Mouse (Mus musculus): ENCODE measurements around the gene Rpl36-ps4.

Rpl36-ps4 gene

GRCm38 (mm10) chr17:87920677-87921076 is at the start of gene Rpl36-ps4:
TSS of gene Rpl36-ps4 (plus strand) at chr17:87920977.
- in situ Hi-C loops (cut with MboI, MseI), result no loop called here

GRCm38 (mm10) chr17:87871461-87872126 is 49.2 kb upstream of the Rpl36-ps4 start:
- in situ Hi-C loops (cut with MboI, MseI), result no loop called here

DNA sequence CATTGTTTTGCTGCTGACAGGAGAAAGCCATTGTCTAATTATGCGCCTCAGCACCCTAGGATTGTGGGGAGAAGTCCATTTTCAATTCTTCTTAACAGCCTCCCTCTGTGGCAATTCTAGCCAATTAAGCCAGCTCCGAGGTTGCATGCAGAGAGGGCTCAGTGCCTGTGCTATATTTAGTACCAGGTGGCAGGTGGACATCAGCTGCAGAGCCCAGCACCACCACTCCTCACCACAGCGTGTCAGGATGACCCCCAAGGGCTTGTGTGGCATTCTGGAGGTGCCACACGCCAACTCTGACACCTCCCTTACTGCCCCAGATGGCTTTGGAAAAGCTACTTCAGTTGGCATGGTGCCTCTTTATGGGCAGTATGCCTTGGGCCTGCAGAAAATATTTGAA is 48.5 kb upstream of the Rpl36-ps4 start:
- in situ Hi-C loops (cut with MboI, MseI), result no loop called here

DNA sequence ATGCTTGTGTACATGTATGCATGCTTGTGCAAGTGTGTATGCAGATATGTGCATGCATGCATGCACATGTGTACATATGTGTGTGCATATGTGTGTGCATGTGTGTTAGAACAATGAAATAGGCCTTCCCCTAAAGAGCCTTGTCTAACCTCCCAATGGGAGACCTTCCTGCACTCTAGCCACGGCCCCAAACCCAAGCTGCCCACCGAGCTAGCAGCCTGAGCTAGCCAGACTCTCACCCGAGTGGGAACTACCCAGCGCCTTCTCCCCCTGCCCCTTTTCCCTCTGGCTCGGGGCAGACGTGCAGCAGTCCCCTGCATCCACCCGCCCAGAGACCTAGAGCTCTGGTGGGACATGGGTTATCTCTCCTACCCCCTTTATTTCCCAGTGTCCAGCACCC is 47.3 kb upstream of the Rpl36-ps4 start:
- in situ Hi-C loops (cut with MboI, MseI), result no loop called here

DNA sequence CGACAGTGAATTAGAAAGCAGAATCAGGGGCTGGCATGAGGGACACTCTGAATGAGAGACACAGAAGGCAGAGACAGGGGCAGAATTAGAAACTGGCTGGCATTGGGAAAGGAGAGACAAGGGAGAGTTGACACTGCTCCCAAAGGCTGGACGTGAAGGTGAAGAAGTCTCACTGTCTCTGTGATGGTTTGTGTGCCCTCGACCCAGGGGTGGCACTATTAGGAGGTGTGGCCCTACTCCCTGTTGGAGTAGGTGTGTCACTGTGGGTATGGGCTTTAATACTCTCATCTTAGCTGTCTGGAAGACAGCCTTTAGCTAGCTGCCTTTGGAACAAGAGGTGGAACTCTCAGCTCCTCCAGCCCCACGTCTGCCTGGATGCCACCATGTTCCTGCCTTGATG is 46.8 kb upstream of the Rpl36-ps4 start:
- in situ Hi-C loops (cut with MboI, MseI), result no loop called here

GRCm38 (mm10) chr17:87875346-87875920 is 45.3 kb upstream of the Rpl36-ps4 start:
- in situ Hi-C loops (cut with MboI, MseI), result no loop called here

GRCm38 (mm10) chr17:87876295-87877000 is 44.3 kb upstream of the Rpl36-ps4 start:
- in situ Hi-C loops (cut with MboI, MseI), result no loop called here

GRCm38 (mm10) chr17:87877207-87878073 is 43.3 kb upstream of the Rpl36-ps4 start:
- in situ Hi-C loops (cut with MboI, MseI), result no loop called here

- in situ Hi-C loops (cut with MboI, MseI), result no loop called here
Observed at GRCm38 (mm10) chr17:87878556-87879483, 42.0 kb upstream of the Rpl36-ps4 start.

DNA sequence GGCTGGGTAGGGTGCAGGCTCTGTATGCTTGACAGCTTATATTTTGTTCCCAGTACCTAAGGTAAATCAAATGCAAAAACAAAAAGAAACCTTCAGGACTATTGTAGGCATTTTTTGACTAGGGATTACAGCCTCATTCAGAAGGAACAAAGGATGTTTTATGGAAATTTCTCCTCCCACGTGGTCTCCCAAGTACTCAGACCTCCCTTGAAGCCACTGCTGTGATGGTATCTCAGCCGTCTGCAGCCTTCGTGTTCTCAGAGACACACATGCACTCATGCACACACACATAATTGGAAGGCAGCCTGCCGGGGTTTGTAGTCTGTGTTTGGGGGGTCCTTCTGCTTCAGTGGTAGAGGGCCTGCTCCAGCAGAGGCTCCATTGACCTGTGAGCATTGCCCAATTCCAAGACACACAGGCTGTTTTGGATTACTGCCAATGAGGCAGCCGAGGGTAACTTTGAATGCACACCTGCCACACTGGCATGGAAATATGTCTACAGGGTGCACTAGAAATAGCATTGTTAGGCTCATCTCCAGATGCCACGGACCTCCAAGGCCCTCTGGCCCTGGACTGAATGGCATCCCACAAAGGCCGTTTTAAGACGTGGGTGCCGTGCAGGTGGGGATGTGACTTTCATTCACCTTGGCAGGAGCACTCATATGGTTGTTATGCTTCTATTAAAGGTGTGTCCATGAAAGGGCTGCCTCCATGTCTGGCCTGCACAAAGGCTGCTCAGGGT is 41.1 kb upstream of the Rpl36-ps4 start:
- in situ Hi-C loops (cut with MboI, MseI), result no loop called here

DNA sequence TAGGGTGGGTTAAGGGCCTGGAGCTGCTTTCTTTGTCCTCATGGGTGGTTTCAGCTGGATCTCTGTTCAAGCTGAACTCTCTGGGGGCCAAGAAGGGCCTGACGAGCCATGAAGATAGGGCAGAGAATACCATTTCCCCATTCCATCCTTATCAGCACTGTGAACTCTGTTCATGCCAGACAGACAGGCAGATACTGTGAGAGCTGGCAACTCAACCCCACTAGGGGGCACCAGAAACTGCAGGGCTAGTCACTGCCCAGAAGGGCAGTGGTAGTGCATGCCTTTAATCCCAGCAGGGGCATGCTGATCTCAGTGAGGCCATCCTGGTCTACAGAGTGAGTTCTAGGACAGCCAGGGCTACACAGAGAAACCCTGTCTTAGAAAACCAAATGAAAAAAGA is 38.2 kb upstream of the Rpl36-ps4 start:
- in situ Hi-C loops (cut with MboI, MseI), result no loop called here

DNA sequence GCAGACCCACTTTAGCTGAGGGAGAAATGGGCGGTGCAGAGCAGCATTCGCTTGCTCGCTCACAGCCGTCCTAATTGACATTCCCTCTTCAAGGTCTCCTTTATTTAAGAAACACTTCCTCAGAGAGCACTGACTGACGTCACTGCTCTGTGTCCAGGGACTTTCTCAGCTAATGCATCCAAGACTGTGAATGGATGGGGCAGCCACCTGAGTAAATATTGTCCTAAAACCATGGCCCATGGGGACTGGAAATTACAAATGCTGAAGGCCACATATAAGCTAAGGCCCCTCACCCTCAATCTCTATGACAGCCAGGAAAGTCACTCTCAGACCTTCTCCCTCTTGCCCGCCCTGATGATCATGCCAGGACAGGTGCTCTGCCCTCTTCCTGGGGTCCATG is 23.6 kb upstream of the Rpl36-ps4 start:
- in situ Hi-C loops (cut with MboI, MseI), result loop anchor here (5.0 kb wide), 1 partner anchor 40 kb away; no protein-coding TSS in a partner anchor

GRCm38 (mm10) chr17:87900677-87901076 is 20.1 kb upstream of the Rpl36-ps4 start:
- in situ Hi-C loops (cut with MboI, MseI), result no loop called here

DNA sequence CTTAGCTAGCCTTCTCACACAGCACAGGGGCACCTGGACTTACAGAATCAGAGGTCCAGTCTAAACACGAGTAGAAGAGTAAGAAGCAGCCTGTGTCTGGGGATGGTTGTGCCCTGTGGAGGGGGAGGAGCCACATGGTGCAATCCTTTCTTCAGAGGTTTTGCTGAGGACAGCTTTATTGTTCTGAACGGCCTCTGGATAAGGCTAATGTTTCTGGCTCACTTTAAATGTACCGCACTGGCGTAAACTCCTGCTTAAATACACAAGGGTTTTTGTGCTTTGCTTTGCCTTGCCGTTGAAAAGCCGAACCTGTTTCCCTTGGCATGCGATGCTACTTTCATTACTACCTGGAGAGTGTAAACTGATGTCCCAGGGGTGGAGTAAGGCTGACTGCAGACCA is 19.6 kb upstream of the Rpl36-ps4 start:
- in situ Hi-C loops (cut with MboI, MseI), result no loop called here

DNA sequence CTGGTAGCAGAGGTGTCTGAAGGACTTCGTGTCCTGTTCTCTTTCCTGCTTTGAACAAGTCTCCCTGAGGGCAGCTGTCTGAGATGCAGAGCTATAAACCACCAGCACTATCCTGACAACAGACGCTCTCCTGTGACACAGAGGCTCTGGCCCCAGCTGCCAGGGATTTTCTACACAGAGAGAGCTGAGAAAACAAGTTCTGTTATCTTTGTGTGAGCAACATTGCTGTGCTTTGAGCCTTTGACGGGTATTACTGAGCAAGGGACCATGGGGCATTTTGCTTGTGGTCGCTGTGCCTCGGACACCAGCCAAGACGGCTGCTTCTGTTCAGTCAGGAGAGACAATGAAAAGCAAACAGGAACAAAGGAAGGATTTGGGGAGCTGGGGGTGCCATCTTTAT is 17.6 kb upstream of the Rpl36-ps4 start:
- in situ Hi-C loops (cut with MboI, MseI), result no loop called here

DNA sequence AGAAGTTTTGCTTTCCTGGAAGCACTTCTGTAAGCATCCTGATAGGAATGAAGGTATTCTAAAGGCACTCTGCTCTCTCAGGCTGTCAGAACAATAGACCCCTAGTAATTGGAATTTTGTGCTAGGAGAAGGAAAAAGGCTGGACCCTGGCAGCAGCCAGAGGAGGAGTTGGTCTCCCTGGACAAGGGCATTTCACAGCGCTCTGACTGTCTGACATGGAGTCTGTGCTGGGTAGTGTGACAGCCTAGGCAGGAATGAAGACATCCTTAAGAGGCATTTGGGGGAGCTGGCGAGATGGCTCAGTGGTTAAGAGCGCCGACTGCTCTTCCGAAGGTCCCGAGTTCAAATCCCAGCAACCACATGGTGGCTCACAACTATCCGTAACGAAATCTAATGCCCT is 17.1 kb upstream of the Rpl36-ps4 start:
- in situ Hi-C loops (cut with MboI, MseI), result no loop called here

GRCm38 (mm10) chr17:87915386-87915785 is 5.4 kb upstream of the Rpl36-ps4 start:
- in situ Hi-C loops (cut with MboI, MseI), result no loop called here

GRCm38 (mm10) chr17:87918121-87918520 is 2.7 kb upstream of the Rpl36-ps4 start:
- in situ Hi-C loops (cut with MboI, MseI), result no loop called here

GRCm38 (mm10) chr17:87934326-87934725 is 13.5 kb downstream of the Rpl36-ps4 start:
- in situ Hi-C loops (cut with MboI, MseI), result no loop called here

GRCm38 (mm10) chr17:87934736-87935135 is 14.0 kb downstream of the Rpl36-ps4 start:
- in situ Hi-C loops (cut with MboI, MseI), result loop anchor here (5.0 kb wide), 1 partner anchor 37 kb away; no protein-coding TSS in a partner anchor

Data from T-helper 2 cell (primary cell).